Mouse (Mus musculus) myocyte (in vitro differentiated cells): ENCODE data around the gene Il9r.

Source experiments
- MAX ChIP-seq: IDR thresholded peaks from one replicate; pipeline ENCODE4 v1.6.1; 2011; ENCODE audit warnings: low read depth, mild to moderate bottlenecking, control low read depth
- MYOD1 ChIP-seq, 3 experiments: IDR thresholded peaks; one replicate each; pipeline ENCODE4 v1.6.1; 2011; ENCODE audit warnings: control low read depth in 2 of 3, low read depth in 2 of 3, mild to moderate bottlenecking in 2 of 3, moderate library complexity in 1 of 3; ENCODE audit not compliant: insufficient read length in 2 of 3, control insufficient read depth in 1 of 3
- MYOG ChIP-seq, 3 experiments: IDR thresholded peaks; one replicate each; pipeline ENCODE4 v1.6.1; 2011; ENCODE audit warnings: control low read depth in 2 of 3, low read depth in 2 of 3, mild to moderate bottlenecking in 2 of 3; ENCODE audit not compliant: insufficient read length in 2 of 3, control insufficient read depth in 1 of 3, insufficient read depth in 1 of 3
- POLR2A ChIP-seq: IDR thresholded peaks from one replicate; pipeline ENCODE4 v1.6.1; 2011; ENCODE audit warnings: low read depth, mild to moderate bottlenecking, control low read depth, moderate library complexity; ENCODE audit not compliant: insufficient read length
- SRF ChIP-seq: IDR thresholded peaks from one replicate; pipeline ENCODE4 v1.6.1; 2011; ENCODE audit warnings: low read depth; ENCODE audit not compliant: control insufficient read depth, insufficient read length
- TCF12 ChIP-seq: IDR thresholded peaks from one replicate; pipeline ENCODE4 v1.6.1; 2011; ENCODE audit warnings: mild to moderate bottlenecking, control low read depth; ENCODE audit not compliant: poor library complexity, insufficient read depth, severe bottlenecking
- TCF3 ChIP-seq: IDR thresholded peaks from one replicate; pipeline ENCODE4 v1.6.1; 2011; ENCODE audit warnings: low read depth, control low read depth; ENCODE audit not compliant: insufficient read length

GRCm38 (mm10) chr11:32215372-32216162 is 15.5 kb upstream of the Il9r start:
- TF ChIP-seq MYOD1 (IDR thresholded peaks at IDR 0.05; ENCODE audit: control insufficient read depth in 1 of 3, insufficient read length in 2 of 3, low read depth in 2 of 3) (no peak), TCF12 (no peak), POLR2A (no peak), MYOG (IDR thresholded peaks at IDR 0.05; ENCODE audit: control insufficient read depth in 1 of 3, insufficient read depth in 1 of 3, insufficient read length in 2 of 3, low read depth in 2 of 3) (no peak), MAX (no peak), TCF3 (no peak), SRF (no peak)
